Mouse (Mus musculus): ENCODE measurements around the gene Cysrt1.

The Cysrt1 gene

GRCm38 (mm10) chr2:25236614-25237013, 5.6 kb downstream of the Cysrt1 start, which contains the start of gene Rnf224:
Rnf224 (minus strand) TSS chr2:25236787.
- no peak for DNase-seq (ENCODE audit: low read depth, low spot score)

- no peak for DNase-seq (ENCODE audit: low read depth, low spot score)
These were observed 7.6 kb downstream of the Cysrt1 start for GRCm38 (mm10) chr2:25234551-25235220.

GRCm38 (mm10) chr2:25234050-25234449, 8.2 kb downstream of the Cysrt1 start, which contains the start of gene Slc34a3:
Slc34a3 (minus strand) TSS chr2:25234364.
- DNase-seq (ENCODE audit: low read depth, low spot score): no peak

GRCm38 (mm10) chr2:25233421-25233820, 8.8 kb downstream of the Cysrt1 start:
- no peak for DNase-seq (ENCODE audit: low read depth, low spot score)

- DNase-seq (ENCODE audit: low read depth, low spot score): no peak
These were observed 11.2 kb downstream of the Cysrt1 start for GRCm38 (mm10) chr2:25231038-25231437.

- no peak for DNase-seq (ENCODE audit: low read depth, low spot score)
These were observed 11.7 kb downstream of the Cysrt1 start for GRCm38 (mm10) chr2:25230581-25230980.

- DNase-seq (ENCODE audit: low read depth, low spot score): no peak
These were observed 12.7 kb downstream of the Cysrt1 start for GRCm38 (mm10) chr2:25229582-25229981.

GRCm38 (mm10) chr2:25228995-25229530, 13.2 kb downstream of the Cysrt1 start:
- no peak for DNase-seq (ENCODE audit: low read depth, low spot score)

- DNase-seq (ENCODE audit: low read depth, low spot score): peak; percentile 81
These were observed 13.8 kb downstream of the Cysrt1 start for GRCm38 (mm10) chr2:25228431-25228889.

GRCm38 (mm10) chr2:25227406-25227805, 14.8 kb downstream of the Cysrt1 start:
- DNase-seq (ENCODE audit: low read depth, low spot score): no peak

- no peak for DNase-seq (ENCODE audit: low read depth, low spot score)
These were observed 15.4 kb downstream of the Cysrt1 start for GRCm38 (mm10) chr2:25226864-25227263.

- DNase-seq (ENCODE audit: low read depth, low spot score): no peak
These were observed 16.4 kb downstream of the Cysrt1 start for GRCm38 (mm10) chr2:25225811-25226379.

GRCm38 (mm10) chr2:25224766-25225752, 17.2 kb downstream of the Cysrt1 start:
- peak; percentile 98 for DNase-seq (ENCODE audit: low read depth, low spot score)

GRCm38 (mm10) chr2:25224492-25224765, 17.8 kb downstream of the Cysrt1 start, which contains the start of gene Tubb4b:
Tubb4b (minus strand) TSS chr2:25224702.
- no peak for DNase-seq (ENCODE audit: low read depth, low spot score)

- DNase-seq (ENCODE audit: low read depth, low spot score): no peak
These were observed 18.4 kb downstream of the Cysrt1 start for GRCm38 (mm10) chr2:25223681-25224491.

GRCm38 (mm10) chr2:25221331-25221772, 20.9 kb downstream of the Cysrt1 start:
- no peak for DNase-seq (ENCODE audit: low read depth, low spot score)

- no peak for DNase-seq (ENCODE audit: low read depth, low spot score)
These were observed 23.8 kb downstream of the Cysrt1 start, which contains the start of gene Fam166a for GRCm38 (mm10) chr2:25218445-25218844. Fam166a (plus strand) TSS chr2:25218745.

- DNase-seq (ENCODE audit: low read depth, low spot score): no peak
These were observed 24.6 kb downstream of the Cysrt1 start for GRCm38 (mm10) chr2:25217666-25218065.

GRCm38 (mm10) chr2:25214444-25214843, 27.8 kb downstream of the Cysrt1 start, which contains the start of gene Stpg3:
Stpg3 (minus strand) TSS chr2:25214637.
- no peak for DNase-seq (ENCODE audit: low read depth, low spot score)

- no peak for DNase-seq (ENCODE audit: low read depth, low spot score)
These were observed 28.9 kb downstream of the Cysrt1 start for GRCm38 (mm10) chr2:25213266-25213865.
